Mouse (Mus musculus): ENCODE measurements around the gene Dact1. TPM values are rescaled to one million over a fixed set of nuclear protein-coding genes. Genes with fewer than 3 reads are reported as not detected.

Gene Dact1
- total and polyA plus RNA-seq, 2 experiments from 2014 or later: 3.9 to 18.0 TPM

DNA sequence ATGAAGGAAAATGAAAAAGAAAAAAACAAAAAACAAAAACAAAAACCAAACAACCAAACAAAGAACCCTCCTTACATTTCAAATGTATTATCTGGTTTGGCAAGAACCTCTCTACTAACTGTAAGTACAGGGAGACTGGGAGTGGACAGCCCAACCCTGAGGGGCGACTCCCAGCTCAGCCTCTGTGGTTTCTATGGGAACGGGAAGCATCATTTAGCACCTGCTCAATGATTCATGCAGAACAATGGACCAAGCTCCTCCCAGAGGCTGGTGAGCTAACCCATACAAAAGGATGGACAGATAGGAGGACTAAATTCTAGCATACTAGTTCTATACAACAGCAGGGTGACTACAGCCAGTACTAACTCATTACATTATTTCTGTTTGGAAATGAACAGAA, 40.4 kb downstream of the Dact1 start:
- 83% methylated on average over 2 of the region's 2 CpGs for WGBS
- H3K36me3 ChIP-seq (replicated peaks; ENCODE audit: control insufficient read depth, insufficient read depth, low read length): no peaks in the 10 kb centered on the region
- no peak overlapping the region for H3K4me3 ChIP-seq (ENCODE audit: low read depth, low read length)
- H3K4me2 ChIP-seq (ENCODE audit: low read depth, low read length): no peak overlapping the region
- H3K27me3 ChIP-seq (ENCODE audit: control insufficient read depth, insufficient read depth, low read length): no peaks in the 10 kb centered on the region
- no peaks in the 10 kb centered on the region for H3K4me1 ChIP-seq (ENCODE audit: control insufficient read depth, insufficient read depth)
- H3K27ac ChIP-seq (ENCODE audit: low read depth): no peak overlapping the region
- TF ChIP-seq CTCF (IDR thresholded peaks at IDR 0.05; ENCODE audit: low read depth): no peak
- TF ChIP-seq EP300 (IDR thresholded peaks at IDR 0.05; ENCODE audit: low read depth): no peak
- DNase-seq (ENCODE audit: low spot score) (no peak), ATAC-seq (ENCODE audit: insufficient read depth, low read depth) (no peak)
- no peaks in the 10 kb centered on the region for H3K9me3 ChIP-seq (replicated peaks; ENCODE audit: control insufficient read depth, low read length)
- no peak overlapping the region for H3K9ac ChIP-seq (replicated peaks; ENCODE audit: low read depth, low read length)

DNA sequence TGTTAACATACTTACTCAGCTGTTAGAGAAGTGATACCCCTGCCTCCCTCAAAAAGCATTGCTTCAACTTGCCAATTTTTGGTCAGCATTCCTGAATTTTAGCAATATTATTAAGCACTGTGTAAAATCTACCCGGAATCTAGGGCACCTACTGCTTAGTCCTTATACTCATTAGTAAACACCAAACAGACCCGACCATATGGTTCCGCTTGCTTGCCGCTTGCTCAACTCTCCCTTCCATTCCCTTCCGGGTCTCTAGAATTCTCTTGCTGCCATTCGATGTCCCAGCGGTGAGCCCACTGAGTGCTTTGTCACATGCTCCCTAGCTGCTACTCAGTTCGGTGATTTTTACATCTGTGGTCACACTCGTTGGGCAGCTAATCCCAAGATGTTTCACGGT, 45.0 kb downstream of the Dact1 start:
- H3K4me1 ChIP-seq (ENCODE audit: control insufficient read depth, insufficient read depth): no peaks in the 10 kb centered on the region
- no peaks in the 10 kb centered on the region for H3K27me3 ChIP-seq (ENCODE audit: control insufficient read depth, insufficient read depth, low read length)
- H3K36me3 ChIP-seq (replicated peaks; ENCODE audit: control insufficient read depth, insufficient read depth, low read length): no peaks in the 10 kb centered on the region
- TF ChIP-seq CTCF (IDR thresholded peaks at IDR 0.05; ENCODE audit: low read depth): no peak
- no peak for TF ChIP-seq EP300 (IDR thresholded peaks at IDR 0.05; ENCODE audit: low read depth)
- ATAC-seq (ENCODE audit: insufficient read depth, low read depth): no peak
- no peak overlapping the region for H3K9ac ChIP-seq (replicated peaks; ENCODE audit: low read depth, low read length)
- no peak overlapping the region for H3K27ac ChIP-seq (ENCODE audit: low read depth)
- no peak overlapping the region for H3K4me3 ChIP-seq (ENCODE audit: low read depth, low read length)
- H3K4me2 ChIP-seq (ENCODE audit: low read depth, low read length): no peak overlapping the region
- DNase-seq (ENCODE audit: low spot score): no peak
- 68% methylated on average over 10 of the region's 10 CpGs for WGBS
- H3K9me3 ChIP-seq (replicated peaks; ENCODE audit: control insufficient read depth, low read length): no peaks in the 10 kb centered on the region

DNA sequence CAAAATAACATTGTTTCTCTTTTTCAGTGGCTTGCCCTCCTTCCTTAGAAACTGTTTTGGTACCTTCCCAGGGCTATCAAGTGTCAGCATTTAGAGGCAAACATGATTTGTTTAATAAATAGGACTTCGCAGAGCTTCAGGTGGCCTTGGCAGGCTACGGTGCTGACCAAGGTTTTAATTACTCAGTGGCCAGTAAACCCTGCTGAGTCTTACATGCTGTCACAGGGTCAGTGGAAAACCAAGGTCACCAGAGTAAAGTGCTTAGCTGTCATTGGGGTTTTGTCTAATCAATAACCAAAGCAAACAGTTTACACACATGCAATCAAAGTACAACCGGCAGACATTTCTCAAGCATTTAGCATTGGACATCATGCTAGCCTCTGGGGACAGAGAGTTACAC, 45.4 kb downstream of the Dact1 start:
- Histone ChIP-seq H3K4me1 (ENCODE audit: control insufficient read depth, insufficient read depth) (no peaks in the 10 kb centered on the region), H3K4me2 (ENCODE audit: low read depth, low read length) (no peak overlapping the region), H3K36me3 (replicated peaks; ENCODE audit: control insufficient read depth, insufficient read depth, low read length) (no peaks in the 10 kb centered on the region), H3K27ac (ENCODE audit: low read depth) (no peak overlapping the region), H3K27me3 (ENCODE audit: control insufficient read depth, insufficient read depth, low read length) (no peaks in the 10 kb centered on the region), H3K9me3 (replicated peaks; ENCODE audit: control insufficient read depth, low read length) (no peaks in the 10 kb centered on the region), H3K9ac (replicated peaks; ENCODE audit: low read depth, low read length) (no peak overlapping the region), H3K4me3 (ENCODE audit: low read depth, low read length) (no peak overlapping the region)
- ATAC-seq (ENCODE audit: insufficient read depth, low read depth) (no peak), DNase-seq (ENCODE audit: low spot score) (no peak)
- 86% methylated on average over 3 of the region's 3 CpGs for WGBS
- TF ChIP-seq EP300 (IDR thresholded peaks at IDR 0.05; ENCODE audit: low read depth): no peak
- no peak for TF ChIP-seq CTCF (IDR thresholded peaks at IDR 0.05; ENCODE audit: low read depth)

DNA sequence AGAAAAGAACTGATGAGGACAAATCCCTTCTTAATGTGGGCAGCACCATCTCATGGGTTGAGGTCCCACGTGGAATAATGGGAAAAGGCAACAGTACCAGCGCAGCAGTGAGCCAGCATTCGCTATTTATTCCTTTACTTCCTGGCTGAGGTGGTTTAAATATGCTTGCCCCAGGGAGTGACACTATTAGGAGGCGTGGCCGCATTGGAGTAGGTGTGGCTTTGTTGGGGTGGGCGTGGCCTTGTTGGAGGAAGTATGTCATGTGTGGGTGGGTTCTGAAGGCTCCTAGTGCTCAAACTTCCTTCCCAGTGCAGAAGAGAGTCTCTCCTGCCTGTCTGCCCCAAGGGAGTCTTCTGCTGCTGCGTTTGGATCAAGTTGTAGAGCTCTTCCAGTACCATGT, 51.9 kb downstream of the Dact1 start:
- Histone ChIP-seq H3K27me3 (ENCODE audit: control insufficient read depth, insufficient read depth, low read length) (no peaks in the 10 kb centered on the region), H3K9ac (replicated peaks; ENCODE audit: low read depth, low read length) (no peak overlapping the region), H3K27ac (ENCODE audit: low read depth) (no peak overlapping the region), H3K9me3 (replicated peaks; ENCODE audit: control insufficient read depth, low read length) (no peaks in the 10 kb centered on the region), H3K4me2 (ENCODE audit: low read depth, low read length) (no peak overlapping the region), H3K36me3 (replicated peaks; ENCODE audit: control insufficient read depth, insufficient read depth, low read length) (no peaks in the 10 kb centered on the region), H3K4me1 (ENCODE audit: control insufficient read depth, insufficient read depth) (no peaks in the 10 kb centered on the region), H3K4me3 (ENCODE audit: low read depth, low read length) (no peak overlapping the region)
- DNase-seq (ENCODE audit: low spot score) (no peak), ATAC-seq (ENCODE audit: insufficient read depth, low read depth) (no peak)
- TF ChIP-seq CTCF (IDR thresholded peaks at IDR 0.05; ENCODE audit: low read depth) (no peak), EP300 (IDR thresholded peaks at IDR 0.05; ENCODE audit: low read depth) (no peak)
- WGBS: 94% methylated on average over 7 of the region's 7 CpGs

DNA sequence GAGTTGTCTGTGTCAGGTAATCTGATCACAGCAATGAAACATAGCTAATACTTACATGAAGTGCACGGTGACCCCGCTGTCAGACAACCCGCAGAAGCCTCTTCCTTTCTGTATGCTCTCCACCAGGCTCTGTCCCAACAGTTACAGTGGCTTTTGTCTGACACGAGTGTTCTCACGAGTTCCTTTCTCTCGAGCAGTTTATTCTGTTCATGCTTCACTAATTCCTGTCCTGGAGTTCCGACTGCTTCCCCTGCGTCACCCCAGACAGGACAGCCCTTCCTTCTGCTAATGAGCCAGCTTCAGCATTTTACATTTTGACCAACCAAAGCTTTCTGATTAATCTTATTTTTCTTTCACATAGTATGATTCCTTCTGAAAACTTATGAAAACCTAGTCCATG, 52.7 kb downstream of the Dact1 start:
- WGBS: 91% methylated on average over 8 of the region's 8 CpGs
- no peak overlapping the region for H3K4me2 ChIP-seq (ENCODE audit: low read depth, low read length)
- H3K27me3 ChIP-seq (ENCODE audit: control insufficient read depth, insufficient read depth, low read length): no peaks in the 10 kb centered on the region
- DNase-seq (ENCODE audit: low spot score) (no peak), ATAC-seq (ENCODE audit: insufficient read depth, low read depth) (no peak)
- H3K9me3 ChIP-seq (replicated peaks; ENCODE audit: control insufficient read depth, low read length): no peaks in the 10 kb centered on the region
- TF ChIP-seq EP300 (IDR thresholded peaks at IDR 0.05; ENCODE audit: low read depth): no peak
- no peak for TF ChIP-seq CTCF (IDR thresholded peaks at IDR 0.05; ENCODE audit: low read depth)
- H3K27ac ChIP-seq (ENCODE audit: low read depth): no peak overlapping the region
- no peak overlapping the region for H3K4me3 ChIP-seq (ENCODE audit: low read depth, low read length)
- no peak overlapping the region for H3K9ac ChIP-seq (replicated peaks; ENCODE audit: low read depth, low read length)
- H3K36me3 ChIP-seq (replicated peaks; ENCODE audit: control insufficient read depth, insufficient read depth, low read length): no peaks in the 10 kb centered on the region
- no peaks in the 10 kb centered on the region for H3K4me1 ChIP-seq (ENCODE audit: control insufficient read depth, insufficient read depth)

DNA sequence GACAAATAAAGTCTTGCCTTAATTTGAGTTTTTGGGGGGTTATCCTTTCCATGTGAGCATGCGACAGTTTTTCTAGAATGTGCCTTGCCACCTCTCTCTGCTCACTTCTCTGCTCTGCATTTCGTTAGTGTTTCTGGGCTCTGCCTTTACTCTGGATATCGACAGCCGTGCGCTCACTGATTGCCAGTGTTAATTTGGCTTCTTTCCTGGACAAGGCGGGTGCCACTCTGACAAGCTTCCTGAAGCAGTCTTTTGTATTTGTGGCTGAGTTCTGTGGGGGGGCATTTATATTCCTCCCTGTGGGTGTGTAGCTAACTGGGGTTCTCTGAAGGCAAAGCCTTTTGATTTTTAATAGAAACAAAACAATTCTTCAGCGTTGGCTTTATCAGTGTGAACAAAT, 54.4 kb downstream of the Dact1 start:
- H3K9ac ChIP-seq (replicated peaks; ENCODE audit: low read depth, low read length): no peak overlapping the region
- no peak for ATAC-seq (ENCODE audit: insufficient read depth, low read depth)
- no peak overlapping the region for H3K27ac ChIP-seq (ENCODE audit: low read depth)
- DNase-seq (ENCODE audit: low spot score): no peak
- H3K4me1 ChIP-seq (ENCODE audit: control insufficient read depth, insufficient read depth): no peaks in the 10 kb centered on the region
- H3K9me3 ChIP-seq (replicated peaks; ENCODE audit: control insufficient read depth, low read length): no peaks in the 10 kb centered on the region
- no peaks in the 10 kb centered on the region for H3K27me3 ChIP-seq (ENCODE audit: control insufficient read depth, insufficient read depth, low read length)
- TF ChIP-seq EP300 (IDR thresholded peaks at IDR 0.05; ENCODE audit: low read depth): no peak
- no peak for TF ChIP-seq CTCF (IDR thresholded peaks at IDR 0.05; ENCODE audit: low read depth)
- no peak overlapping the region for H3K4me2 ChIP-seq (ENCODE audit: low read depth, low read length)
- H3K4me3 ChIP-seq (ENCODE audit: low read depth, low read length): no peak overlapping the region
- WGBS: 16% methylated on average over 7 of the region's 7 CpGs
- H3K36me3 ChIP-seq (replicated peaks; ENCODE audit: control insufficient read depth, insufficient read depth, low read length): no peaks in the 10 kb centered on the region
